Mouse (Mus musculus) G1E (cell line): ENCODE measurements at regions not wholly inside any gene's neighbourhood (a gene's known extent, or its start where the extent isn't known, plus 50 kb on each side); places are given as distances from the start of the nearest gene placed in this dataset.

Source experiments
- ATAC-seq: 2 replicates; pipeline ENCODE4 v1.8.0; 2016; ENCODE audit warnings: mild to moderate bottlenecking; ENCODE audit not compliant: insufficient number of reproducible peaks, poor library complexity, low FRiP score, severe bottlenecking; ENCODE audit errors: extremely low read depth
- DNase-seq: peaks from one replicate; pipeline ENCODE4 v3.0.0; 2012; ENCODE audit warnings: low spot score
- H3K27me3 ChIP-seq: 2 replicates; pipeline ENCODE4 v1.6.1; 2012; ENCODE audit warnings: mild to moderate bottlenecking, low read length, inconsistent platforms; ENCODE audit not compliant: insufficient read depth
- H3K36me3 ChIP-seq: replicated peaks from 2 replicates; pipeline ENCODE3; 2012; ENCODE audit warnings: mild to moderate bottlenecking, inconsistent platforms
- H3K4me1 ChIP-seq: 2 replicates; pipeline ENCODE4 v1.6.1; 2012; ENCODE audit warnings: low read depth, low read length, inconsistent platforms, mixed read lengths; ENCODE audit not compliant: insufficient read depth
- H3K4me3 ChIP-seq: 2 replicates; pipeline ENCODE4 v1.5.1; 2012; ENCODE audit warnings: low read depth, mild to moderate bottlenecking, inconsistent platforms, low read length, moderate library complexity, mixed read lengths
- H3K9me3 ChIP-seq: replicated peaks from 2 replicates; pipeline ENCODE4 v1.6.1; 2012; ENCODE audit warnings: inconsistent platforms
- CTCF ChIP-seq: IDR thresholded peaks from 2 replicates; pipeline ENCODE4 v1.5.1; 2012; ENCODE audit warnings: low read depth, low read length, inconsistent platforms, mixed read lengths
- GATA1 ChIP-seq: IDR thresholded peaks from 2 replicates; pipeline ENCODE4 v1.6.1; 2012; ENCODE audit warnings: borderline replicate concordance, low read length, inconsistent platforms, mixed read lengths
- GATA2 ChIP-seq: IDR thresholded peaks from 2 replicates; pipeline ENCODE4 v1.6.1; 2012; ENCODE audit warnings: low read depth, low read length, inconsistent platforms, borderline replicate concordance
- POLR2AphosphoS5 ChIP-seq: IDR thresholded peaks from 2 replicates; pipeline ENCODE4 v1.6.1; 2012; ENCODE audit warnings: low read depth, low read length, inconsistent platforms; ENCODE audit not compliant: insufficient replicate concordance
- TAL1 ChIP-seq: conservative IDR thresholded peaks from 2 replicates; pipeline ENCODE4 v1.6.1; 2012; ENCODE audit warnings: low read depth, low read length, inconsistent platforms, mixed read lengths

DNA sequence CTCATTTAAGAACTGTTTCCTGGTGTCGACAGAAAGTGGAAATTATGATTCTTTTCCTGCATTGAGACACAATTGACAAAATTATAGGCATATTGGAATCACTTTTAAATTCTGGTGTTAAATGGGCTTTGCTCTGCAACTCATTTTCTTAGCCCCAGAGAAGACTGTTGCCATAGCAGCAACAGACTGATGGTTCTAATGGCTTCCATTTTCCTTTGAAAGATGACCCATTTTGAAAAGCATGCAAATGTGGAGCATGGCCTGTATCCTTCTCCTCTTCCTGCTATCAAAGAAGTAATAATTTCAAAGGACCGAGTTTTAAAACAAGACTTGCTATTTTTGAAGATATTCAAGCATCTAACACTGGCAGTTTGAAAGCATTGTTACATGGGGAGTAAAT, 494.9 kb upstream of the Intu start:
- Histone ChIP-seq H3K4me3 (no peak overlapping the region), H3K36me3 (no peaks in the 10 kb centered on the region), H3K9me3 (no peaks in the 10 kb centered on the region), H3K4me1 (no peaks in the 10 kb centered on the region), H3K27me3 (no peaks in the 10 kb centered on the region)
- no peak for DNase-seq
- no peak for ATAC-seq
- no peak for TF ChIP-seq CTCF
- TF ChIP-seq POLR2AphosphoS5 = no peak
- no peak for TF ChIP-seq GATA2
- TF ChIP-seq GATA1 = no peak
- no peak for TF ChIP-seq TAL1

DNA sequence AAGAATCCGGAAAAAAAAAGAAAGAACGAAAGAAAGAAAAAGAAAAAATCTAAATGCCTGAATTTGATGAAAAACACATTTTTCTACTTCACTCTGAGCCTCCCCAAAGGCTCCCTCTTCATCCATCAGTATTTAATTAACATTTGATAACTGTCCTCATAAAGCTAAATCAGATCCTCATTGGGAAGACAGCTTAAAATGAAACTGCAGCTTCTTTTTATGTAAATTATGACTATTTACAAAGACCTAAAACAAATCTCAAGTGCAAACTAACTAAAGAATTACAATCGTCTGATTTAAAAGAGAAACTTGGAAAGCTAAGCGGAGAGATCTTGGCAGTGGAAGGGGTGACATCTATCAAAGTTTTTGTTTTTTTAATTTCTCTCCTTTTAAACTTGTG, 481.4 kb upstream of the Intu start:
- H3K4me3 ChIP-seq = no peak overlapping the region
- no peaks in the 10 kb centered on the region for H3K4me1 ChIP-seq
- H3K27me3 ChIP-seq = no peaks in the 10 kb centered on the region
- TF ChIP-seq POLR2AphosphoS5 = no peak
- ATAC-seq = no peak
- DNase-seq = no peak
- H3K36me3 ChIP-seq = no peaks in the 10 kb centered on the region
- no peaks in the 10 kb centered on the region for H3K9me3 ChIP-seq

DNA sequence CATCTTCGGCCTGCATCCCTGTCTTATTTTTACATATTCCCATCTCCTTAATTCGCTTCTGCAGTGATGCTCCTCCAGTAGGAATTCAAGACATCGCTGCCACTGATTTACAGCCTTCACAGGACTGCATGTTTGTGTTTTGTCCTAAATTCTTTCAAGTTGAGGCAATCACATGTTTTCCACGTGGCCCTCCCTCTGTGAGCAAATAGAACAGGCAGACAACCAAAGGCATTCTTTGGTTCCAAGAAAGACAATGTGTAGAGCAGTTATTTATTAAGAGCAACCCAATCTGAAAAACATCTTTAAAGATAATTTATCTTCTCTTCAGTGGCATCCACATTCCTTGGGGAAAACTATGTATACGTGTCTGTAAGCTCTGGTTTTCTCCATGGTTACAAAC, 472.8 kb upstream of the Intu start:
- no peaks in the 10 kb centered on the region for H3K4me1 ChIP-seq
- no peaks in the 10 kb centered on the region for H3K36me3 ChIP-seq
- H3K27me3 ChIP-seq = no peaks in the 10 kb centered on the region
- TF ChIP-seq POLR2AphosphoS5 (no peak), TAL1 (no peak), CTCF (no peak), GATA1 (no peak), GATA2 (no peak)
- no peaks in the 10 kb centered on the region for H3K9me3 ChIP-seq
- ATAC-seq (no peak), DNase-seq (no peak)
- H3K4me3 ChIP-seq = no peak overlapping the region

DNA sequence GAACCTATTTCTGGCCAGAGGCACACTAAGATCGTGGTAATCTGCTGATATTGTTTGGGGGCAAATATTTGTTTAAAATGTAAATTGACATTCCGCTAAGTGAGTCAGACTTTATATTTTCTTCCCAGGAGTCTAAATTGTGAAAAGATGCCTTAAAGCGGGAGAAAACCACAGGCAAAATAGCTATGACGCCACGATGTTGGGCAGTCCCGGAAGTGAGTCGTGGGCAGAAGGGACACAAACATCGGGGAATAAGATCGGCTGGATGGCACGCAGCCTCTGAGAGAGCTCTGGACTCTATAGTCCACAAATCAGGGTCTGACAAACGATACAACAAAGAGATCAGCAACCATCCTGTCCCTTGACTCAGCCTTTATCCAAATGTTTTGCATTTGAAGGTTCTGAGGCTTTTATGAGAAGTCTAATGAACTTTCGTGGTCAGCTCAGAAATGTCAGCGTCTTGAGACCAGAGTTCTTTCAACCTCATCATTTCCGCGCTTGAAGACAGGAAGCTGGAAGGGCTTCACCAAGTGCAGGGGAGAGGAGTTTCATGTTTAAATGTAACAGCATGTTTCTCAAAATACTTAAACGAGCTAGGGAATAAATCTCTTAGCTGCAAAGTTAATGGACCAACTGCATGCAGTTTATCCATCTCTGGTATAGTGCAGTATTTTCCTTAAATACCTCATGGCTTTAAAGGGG, 472.2 kb upstream of the Intu start:
- TF ChIP-seq GATA2 = no peak
- TF ChIP-seq POLR2AphosphoS5 = no peak
- TF ChIP-seq TAL1 = no peak
- TF ChIP-seq CTCF = no peak
- no peak for TF ChIP-seq GATA1
- Histone ChIP-seq H3K36me3 (no peaks in the 10 kb centered on the region), H3K9me3 (no peaks in the 10 kb centered on the region), H3K4me1 (no peaks in the 10 kb centered on the region), H3K27me3 (no peaks in the 10 kb centered on the region), H3K4me3 (no peak overlapping the region)
- ATAC-seq = no peak
- DNase-seq = no peak

DNA sequence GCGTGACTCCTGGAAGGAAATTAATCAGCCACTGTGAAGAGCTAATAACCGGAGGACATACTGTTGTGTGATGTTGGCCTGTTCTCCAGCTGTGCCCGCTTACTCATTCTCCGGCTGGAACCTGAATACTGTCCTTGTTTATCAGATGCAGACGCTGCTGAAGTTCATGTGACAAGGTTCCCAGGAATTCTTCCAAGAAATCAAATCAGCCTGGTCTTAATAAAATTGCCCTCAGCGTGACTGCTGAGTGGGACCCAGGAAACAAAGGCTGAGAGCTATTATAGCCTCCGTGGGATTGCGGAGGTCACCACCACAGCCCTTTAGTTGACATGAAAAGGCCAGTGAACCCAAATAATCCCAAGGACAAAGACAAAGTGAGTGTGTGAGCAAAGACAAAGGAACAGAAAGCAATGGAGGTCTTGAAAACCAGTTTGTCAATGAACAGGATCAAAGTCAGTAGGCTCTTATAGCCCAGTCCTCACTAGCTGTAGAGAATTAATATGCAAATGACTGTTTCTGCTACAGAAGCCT, 460.9 kb upstream of the Intu start:
- no peaks in the 10 kb centered on the region for H3K4me1 ChIP-seq
- H3K9me3 ChIP-seq = no peaks in the 10 kb centered on the region
- DNase-seq (no peak), ATAC-seq (no peak)
- H3K27me3 ChIP-seq = no peaks in the 10 kb centered on the region
- no peaks in the 10 kb centered on the region for H3K36me3 ChIP-seq
- no peak overlapping the region for H3K4me3 ChIP-seq
- no peak for TF ChIP-seq GATA1
- no peak for TF ChIP-seq GATA2
- TF ChIP-seq POLR2AphosphoS5 = no peak
- TF ChIP-seq TAL1 = no peak
- TF ChIP-seq CTCF = no peak

DNA sequence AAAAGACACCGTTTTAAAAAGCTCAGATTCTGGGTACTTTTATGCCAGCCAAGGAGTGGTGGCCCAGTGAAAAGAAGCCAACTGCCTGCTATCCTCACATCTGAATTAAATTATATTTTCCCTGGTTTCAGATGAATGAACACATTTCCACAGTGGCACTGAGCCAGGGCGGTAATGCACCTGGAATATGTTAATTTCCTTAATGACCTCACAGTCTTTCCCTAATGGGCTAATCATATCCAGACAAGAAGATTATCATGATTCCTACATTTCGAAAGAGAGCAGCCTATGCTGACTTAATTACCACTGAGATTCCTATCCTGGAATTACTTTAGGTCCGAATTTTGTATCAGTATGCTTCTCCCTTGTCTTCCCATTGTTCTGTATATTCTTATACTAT, 454.3 kb upstream of the Intu start:
- Histone ChIP-seq H3K9me3 (no peaks in the 10 kb centered on the region), H3K4me1 (no peaks in the 10 kb centered on the region), H3K27me3 (no peaks in the 10 kb centered on the region), H3K4me3 (no peak overlapping the region), H3K36me3 (no peaks in the 10 kb centered on the region)
- no peak for TF ChIP-seq GATA2
- no peak for TF ChIP-seq GATA1
- TF ChIP-seq TAL1 = no peak
- TF ChIP-seq CTCF = no peak
- TF ChIP-seq POLR2AphosphoS5 = no peak
- ATAC-seq = no peak
- DNase-seq = no peak
